Mouse (Mus musculus) E14TG2a.4 (cell line): ENCODE measurements around the gene Nek8.

ENCODE experiments used
- CTCF ChIP-seq: conservative IDR thresholded peaks from 2 replicates; pipeline ENCODE4 v1.5.1; 2014; ENCODE audit warnings: low read length
- NANOG ChIP-seq: IDR thresholded peaks from 2 replicates; pipeline ENCODE4 v1.6.1; 2014; ENCODE audit warnings: borderline replicate concordance, low read length, mixed read lengths
- POU5F1 ChIP-seq: IDR thresholded peaks from 2 replicates; pipeline ENCODE4 v1.6.1; 2014; ENCODE audit warnings: low read length, borderline replicate concordance

DNA sequence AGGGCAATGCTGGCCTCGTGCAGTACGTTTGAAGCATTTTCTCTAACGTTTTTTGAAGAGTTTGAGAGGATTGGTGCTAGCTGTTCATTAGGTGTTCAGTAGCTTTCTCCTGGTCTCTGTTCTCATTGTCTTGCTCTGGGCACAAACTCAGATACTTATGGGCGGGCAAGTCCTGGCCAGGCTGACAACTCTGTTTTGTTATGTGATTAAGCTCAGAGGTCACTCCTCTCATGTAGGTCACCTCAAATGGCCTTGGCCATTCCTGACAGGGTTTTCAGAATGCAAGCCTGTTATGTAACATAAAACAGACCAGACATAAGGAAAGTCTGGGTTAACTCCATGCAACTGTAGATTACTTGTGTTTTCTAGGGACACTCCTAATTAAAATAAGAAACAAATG is 38.9 kb downstream of the Nek8 start:
- no peak for TF ChIP-seq CTCF
- TF ChIP-seq POU5F1: no peak
- no peak for TF ChIP-seq NANOG
